Mouse (Mus musculus) large intestine, adult 2 months (tissue): ENCODE data around the gene Zfp935. TPM values are rescaled to one million over a fixed set of nuclear protein-coding genes. Genes with fewer than 3 reads are reported as not detected.
"Not testable (repeated sequence)": the region's sequence is repeated elsewhere in the genome, so short reads cannot be mapped to it uniquely, and the experiment has no call there.

ENCODE experiments used
- DNase-seq: peaks from one replicate; pipeline ENCODE4 v3.0.0-alpha.2; 2012; ENCODE audit warnings: low read depth, low spot score
- WGBS: fragments of 180-500 bp; shearing (Covaris S2); methylation state at CpG from one replicate; pipeline ENCODE4 v1.1.7; 2018; 5-methylcytosine and 5-hydroxymethylcytosine counted together
- polyA plus RNA-seq: library from polyadenylated mRNA; depleted of rRNA; stranded (reverse); fragments of >200 nt; gene quantifications from 2 replicates; pipeline ENCODE4 v1.2.3, GENCODE M21; 2012; rRNA removed

The Zfp935 gene
- not detected in 2 replicates for polyA plus RNA-seq

DNA sequence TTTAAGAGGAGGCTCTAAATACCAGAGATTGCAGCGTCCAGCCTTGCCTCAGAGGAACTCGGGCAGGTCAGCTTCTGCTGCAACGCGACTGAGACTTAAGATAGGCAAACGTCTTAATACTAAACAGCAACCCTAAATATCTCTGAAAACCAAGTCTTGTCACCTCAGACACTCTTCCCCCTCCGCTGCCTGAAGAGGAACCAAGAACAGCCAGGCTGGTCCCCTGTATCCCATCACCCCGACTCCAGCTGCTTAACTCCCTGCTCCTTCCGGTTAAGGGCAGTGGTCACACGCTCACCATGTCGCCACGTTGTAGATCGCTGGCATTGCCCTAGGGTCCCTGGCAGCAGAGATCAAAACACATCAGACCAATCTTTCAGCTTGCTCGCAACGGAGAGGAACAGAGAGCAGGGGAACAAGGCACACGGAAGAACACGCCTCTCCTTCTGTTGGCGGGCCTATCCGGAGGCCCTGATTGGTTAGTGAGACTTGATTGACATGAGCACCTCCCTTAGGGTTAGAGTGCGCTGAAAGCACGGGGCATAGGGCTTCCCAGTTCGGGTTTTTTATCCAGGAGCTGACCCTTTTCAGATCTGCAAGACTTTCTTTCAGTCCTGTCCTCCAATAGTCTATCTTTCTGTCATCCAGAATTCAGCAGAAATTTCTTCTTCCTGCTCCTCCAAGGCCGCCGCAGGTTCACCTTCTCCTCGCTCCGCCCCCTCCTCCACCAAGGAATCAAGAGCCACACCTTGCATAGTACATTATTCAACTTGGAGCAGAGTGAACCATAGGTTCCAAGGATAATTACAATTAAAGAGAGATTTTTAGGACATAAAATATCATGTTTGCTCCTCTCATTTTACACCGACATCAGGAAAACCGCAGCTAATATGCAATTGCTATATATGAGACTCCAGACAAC lies at the start of gene Zfp935:
Gene Zfp935, minus strand, starts transcription at position 323 of the 922 bp plus-strand sequence.
- DNase-seq = peak; percentile 19
- 5% methylated on average over 27 of the region's 27 CpGs for WGBS

DNA sequence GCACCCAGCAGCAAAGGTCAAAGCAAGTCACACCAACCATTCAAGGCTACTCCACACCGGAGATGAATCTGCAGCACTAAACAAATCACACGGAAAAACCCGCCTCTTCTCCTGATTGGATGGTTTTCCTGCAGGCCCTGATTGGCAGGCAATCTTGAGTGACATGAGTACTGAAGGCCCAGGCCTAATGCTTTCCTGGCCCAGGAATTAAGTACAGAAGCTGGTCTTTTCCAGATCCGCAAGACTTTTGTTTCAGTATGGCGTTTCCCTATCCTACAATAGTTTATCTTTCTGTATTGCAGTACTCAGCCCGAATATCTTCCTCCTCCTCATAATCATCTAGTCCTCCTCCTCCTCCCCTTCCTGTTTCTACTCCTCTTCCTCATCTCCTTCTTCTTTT lies 12.8 kb upstream of the Zfp935 start, which contains the start of gene Zfp934:
Gene Zfp934, minus strand, starts transcription at position 101 of the 400 bp plus-strand sequence.
- DNase-seq = not testable (repeated sequence)
- WGBS = 96% methylated on average over 4 of the region's 6 CpGs

DNA sequence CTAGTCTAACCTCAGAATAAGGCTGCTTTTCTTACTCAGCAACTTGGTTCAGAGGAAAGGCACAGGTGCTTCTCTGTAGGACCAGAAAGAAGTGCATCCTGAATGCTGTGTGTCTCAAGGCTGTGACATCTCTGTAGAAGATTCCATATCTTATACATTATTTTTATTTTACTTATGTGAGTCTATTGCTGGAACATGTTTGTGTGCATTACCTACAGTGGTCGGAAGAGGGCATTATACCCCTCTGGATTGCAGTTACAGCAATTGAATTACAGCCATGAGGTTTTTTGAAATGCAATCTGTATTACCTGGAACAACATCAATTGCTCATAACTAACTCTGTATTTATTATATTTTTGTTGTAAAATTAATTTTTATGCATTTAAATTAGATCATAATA lies 3.4 kb upstream of the Zfp935 start:
- DNase-seq = not testable (repeated sequence)
- WGBS = 0% methylated on average over 1 of the region's 1 CpGs

DNA sequence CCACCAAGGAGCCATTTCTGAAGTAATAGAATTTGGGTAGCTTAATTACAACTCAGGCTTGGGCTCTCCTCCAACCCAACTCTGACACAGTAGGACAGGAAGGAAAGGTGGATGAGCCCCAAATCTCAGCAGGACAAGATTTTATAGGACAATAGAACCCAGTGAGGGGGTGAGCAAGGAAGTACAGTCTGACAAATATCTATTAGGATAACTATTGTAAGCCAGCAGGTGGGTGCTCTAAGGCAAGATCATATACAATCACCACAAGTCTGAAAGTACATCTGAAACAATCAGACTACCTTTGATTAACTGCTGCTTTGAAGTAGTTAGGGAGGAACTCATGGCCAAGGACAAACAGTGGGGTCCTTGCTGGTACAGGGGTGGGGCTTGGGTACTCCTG lies 28.2 kb downstream of the Zfp935 start:
- DNase-seq = not testable (repeated sequence)

DNA sequence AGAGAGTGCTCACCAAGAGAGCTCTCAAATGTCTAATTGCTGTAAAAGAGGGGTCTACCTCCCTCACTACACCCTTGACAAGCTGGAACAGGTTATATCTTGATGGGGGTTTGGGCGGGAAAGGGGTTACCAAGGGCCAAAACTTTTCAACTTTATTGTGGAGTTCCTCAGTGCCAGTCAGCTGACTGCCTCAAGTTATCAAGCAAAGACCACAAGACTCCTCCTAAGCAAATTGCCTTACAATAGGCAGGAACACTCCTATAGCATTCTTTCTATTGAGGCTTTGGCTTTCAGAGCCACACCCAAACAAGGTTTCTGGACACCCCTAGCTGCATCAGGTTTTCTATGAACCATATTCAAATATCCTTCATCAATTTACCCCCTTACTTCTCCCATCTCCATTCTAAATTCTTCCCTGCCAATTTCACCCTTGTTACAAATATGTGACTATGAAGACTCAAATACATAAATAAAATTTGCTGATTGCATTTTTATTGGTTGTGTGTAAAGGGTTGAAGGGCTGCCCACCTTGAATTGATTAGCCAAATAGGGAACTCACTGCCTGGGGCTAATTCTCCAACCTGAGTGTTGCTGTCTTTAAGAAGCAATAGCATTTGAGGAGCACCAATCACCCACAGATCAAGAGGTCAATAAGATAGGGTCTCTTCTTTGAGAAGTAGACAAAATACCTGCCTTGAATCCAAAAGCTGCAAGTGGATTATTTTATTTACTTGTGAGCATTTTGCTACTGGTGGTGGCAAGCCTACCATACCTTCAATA lies 47.5 kb downstream of the Zfp935 start:
- 88% methylated on average over 1 of the region's 1 CpGs for WGBS
- DNase-seq = not testable (repeated sequence)

DNA sequence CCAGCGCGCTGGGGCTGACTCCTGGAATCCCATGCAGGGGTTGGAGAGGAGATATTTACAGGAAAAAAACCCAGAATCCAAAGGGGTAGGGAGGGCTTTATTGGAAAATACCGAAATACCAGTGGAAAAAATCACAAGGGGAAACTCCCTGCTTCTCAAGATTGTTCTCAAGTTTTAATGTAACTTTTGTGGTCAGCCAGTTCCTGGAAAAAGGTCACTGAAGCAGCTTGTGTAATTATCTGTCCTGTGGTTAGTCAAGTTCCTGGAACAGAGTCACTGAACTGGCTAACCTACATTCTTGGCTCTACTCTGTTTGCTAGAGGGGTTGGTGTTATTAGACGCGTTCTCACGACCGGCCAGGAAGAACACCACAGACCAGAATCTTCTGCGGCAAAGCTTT lies 85.7 kb downstream of the Zfp935 start:
- DNase-seq = not testable (repeated sequence)
- 96% methylated on average over 8 of the region's 8 CpGs for WGBS

DNA sequence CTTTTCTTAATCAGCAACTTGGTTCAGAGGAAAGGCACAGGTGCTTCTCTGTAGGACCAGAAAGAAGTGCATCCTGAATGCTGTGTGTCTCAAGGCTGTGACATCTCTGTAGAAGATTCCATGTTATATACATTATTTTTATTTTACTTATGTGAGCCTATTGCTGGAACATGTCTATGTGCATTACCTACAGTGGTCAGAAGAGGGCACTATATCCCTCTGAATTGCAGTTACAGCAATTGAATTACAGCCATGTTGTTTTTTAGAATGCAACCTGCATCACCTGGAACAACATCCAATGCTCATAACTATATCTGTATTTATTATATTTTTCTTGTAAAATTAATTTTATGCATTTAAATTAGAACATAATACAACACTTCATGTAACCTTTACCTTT lies 88.4 kb downstream of the Zfp935 start:
- peak; percentile 1 for DNase-seq

DNA sequence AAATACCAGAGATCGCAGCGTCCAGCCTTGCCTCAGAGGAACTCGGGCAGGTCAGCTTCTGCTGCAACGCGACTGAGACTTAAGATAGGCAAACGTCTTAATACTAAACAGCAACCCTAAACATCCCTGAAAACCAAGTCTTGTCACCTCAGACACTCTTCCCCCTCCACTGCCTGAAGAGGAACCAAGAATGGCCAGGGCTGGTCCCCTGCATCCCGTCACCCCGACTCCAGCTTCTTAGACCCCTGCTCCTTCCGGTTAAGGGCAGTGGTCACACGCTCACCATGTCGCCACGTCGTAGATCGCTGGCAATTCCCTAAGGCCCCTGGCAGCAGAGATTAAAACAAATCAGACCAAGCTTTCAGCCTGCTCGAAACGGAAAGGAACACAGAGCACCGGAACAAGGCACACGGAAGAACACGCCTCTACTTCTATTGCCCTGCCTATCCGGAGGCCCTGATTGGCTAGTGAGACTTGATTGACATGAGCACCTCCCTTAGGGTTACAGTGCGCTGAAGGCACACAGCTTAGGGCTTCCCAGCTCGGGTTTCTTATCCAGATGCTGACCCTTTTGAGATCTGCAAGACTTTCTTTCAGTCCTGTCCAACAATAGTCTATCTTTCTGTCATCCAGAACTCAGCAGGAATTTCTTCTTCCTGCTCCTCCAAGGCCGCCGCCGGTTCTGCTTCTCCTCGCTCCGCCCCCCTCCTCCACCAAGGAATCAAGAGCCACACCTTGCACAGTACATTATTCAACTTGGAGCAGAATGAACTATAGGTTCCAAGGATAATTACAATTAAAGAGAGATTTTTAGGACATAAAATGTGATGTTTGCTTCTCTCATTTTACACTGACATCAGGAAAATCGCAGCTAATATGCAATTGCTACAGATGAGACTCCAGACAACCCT lies 91.6 kb downstream of the Zfp935 start, which contains the start of gene Gm49359:
Gene Gm49359, minus strand, starts transcription at position 409 of the 911 bp plus-strand sequence.
- peak; percentile 88 for DNase-seq
- 1% methylated on average over 28 of the region's 28 CpGs for WGBS

Other genes with a start within 250 kb of the Zfp935 start
- 0.07 and 0.18 TPM in 2 replicates for gene Gm3604, start 175.3 kb downstream of the Zfp935 start, polyA plus RNA-seq
- 0.52 and 0.66 TPM in 2 replicates for gene Gm49359, start 91.7 kb downstream of the Zfp935 start, polyA plus RNA-seq
- 1.0 and 1.3 TPM in 2 replicates for gene Zfp934, start 12.7 kb upstream of the Zfp935 start, polyA plus RNA-seq
- 0.19 and 0.36 TPM in 2 replicates for gene 6720489N17Rik, start 65.7 kb upstream of the Zfp935 start, polyA plus RNA-seq
- 0.47 and 0.62 TPM in 2 replicates for gene Platr25, start 202.2 kb upstream of the Zfp935 start, polyA plus RNA-seq
- gene Gm5141, start 227.3 kb upstream of the Zfp935 start, polyA plus RNA-seq = 0.55 and 1.2 TPM in 2 replicates